Mouse (Mus musculus) spleen, adult 2 months (tissue): Measurements from ENCODE around the gene Slc24a5. TPM values are rescaled to one million over a fixed set of nuclear protein-coding genes. Genes with fewer than 3 reads are reported as not detected.

Source experiments
- DNase-seq, 2 experiments: peaks; one replicate each; pipeline versions ENCODE4 v3.0.0 to v3.0.0-alpha.2; 2012 to 2021; ENCODE audit warnings: low spot score in 2 of 2, low read depth in 1 of 2
- H3K27ac ChIP-seq: fragments of 200-500 bp; 2 replicates; pipeline ENCODE4 v1.5.1; 2012; ENCODE audit warnings: low read length, inconsistent platforms; ENCODE audit not compliant: insufficient read depth
- H3K27me3 ChIP-seq: fragments of 200-500 bp; 2 replicates; pipeline ENCODE4 v1.6.1; 2012; ENCODE audit warnings: mild to moderate bottlenecking, moderate library complexity, low read length, inconsistent platforms; ENCODE audit not compliant: control insufficient read depth, insufficient read depth
- H3K36me3 ChIP-seq: fragments of 200-500 bp; 2 replicates; pipeline ENCODE4 v1.6.1; 2012; ENCODE audit warnings: mild to moderate bottlenecking, low read length, inconsistent platforms; ENCODE audit not compliant: control insufficient read depth, insufficient read depth
- H3K4me1 ChIP-seq: fragments of 200-500 bp; 2 replicates; pipeline ENCODE4 v1.6.1; 2011; ENCODE audit warnings: inconsistent platforms; ENCODE audit not compliant: control insufficient read depth, insufficient read depth, insufficient read length
- H3K4me3 ChIP-seq: fragments of 200-500 bp; 2 replicates; pipeline ENCODE4 v1.5.1; 2011; ENCODE audit warnings: mild to moderate bottlenecking, inconsistent platforms; ENCODE audit not compliant: insufficient read depth, insufficient read length; ENCODE audit errors: extremely low read depth
- CTCF ChIP-seq: fragments of 200-500 bp; IDR thresholded peaks from 2 replicates; pipeline ENCODE4 v1.5.1; 2011; ENCODE audit warnings: mild to moderate bottlenecking, inconsistent platforms; ENCODE audit not compliant: insufficient read depth, insufficient read length, insufficient replicate concordance; ENCODE audit errors: extremely low read depth
- POLR2A ChIP-seq: fragments of 200-500 bp; IDR thresholded peaks from 2 replicates; pipeline ENCODE4 v1.6.1; 2011; ENCODE audit warnings: low read depth, low read length, inconsistent platforms
- WGBS: fragments of 180-500 bp; shearing (Covaris S2); methylation state at CpG from one replicate; pipeline ENCODE4 v1.1.7; 2018; 5-methylcytosine and 5-hydroxymethylcytosine counted together
- polyA plus RNA-seq: library from polyadenylated mRNA; depleted of rRNA; stranded (reverse); fragments of >200 nt; gene quantifications from 2 replicates; pipeline ENCODE4 v1.2.3, GENCODE M21; 2012; rRNA removed

Slc24a5 gene
- 1.2 and 2.1 TPM in 2 replicates for polyA plus RNA-seq

- no peak within 1 kb of the TSS for H3K27ac ChIP-seq
- WGBS: 35% methylated on average over 10 of the region's 10 CpGs
- H3K36me3 ChIP-seq: no peaks in the 10 kb centered on the region
- no peak for DNase-seq
- TF ChIP-seq POLR2A (no peak), CTCF (no peak)
- no peaks in the 10 kb centered on the region for H3K27me3 ChIP-seq
- H3K4me1 ChIP-seq: no peaks in the 10 kb centered on the region
- no peak within 1 kb of the TSS for H3K4me3 ChIP-seq
Measured at GRCm38 (mm10) chr2:125067894-125068293, at the start of gene Slc24a5. TSS of gene Slc24a5 (plus strand) at chr2:125068124.

GRCm38 (mm10) chr2:125024386-125024785, 43.5 kb upstream of the Slc24a5 start:
- no peak for DNase-seq
- TF ChIP-seq CTCF: no peak
- no peak for TF ChIP-seq POLR2A
- WGBS: 77% methylated on average over 5 of the region's 5 CpGs

GRCm38 (mm10) chr2:125026358-125027000, 41.4 kb upstream of the Slc24a5 start:
- Histone ChIP-seq H3K27me3 (no peaks in the 10 kb centered on the region), H3K27ac (no peak overlapping the region), H3K4me1 (no peaks in the 10 kb centered on the region), H3K36me3 (no peaks in the 10 kb centered on the region), H3K4me3 (no peak overlapping the region)
- TF ChIP-seq POLR2A: no peak
- no peak for DNase-seq
- 41% methylated on average over 14 of the region's 14 CpGs for WGBS

More at GRCm38 (mm10) chr2:125024386-125024785, 43.5 kb upstream of the Slc24a5 start:
- Histone ChIP-seq H3K27ac (no peak overlapping the region), H3K36me3 (no peaks in the 10 kb centered on the region), H3K4me1 (no peaks in the 10 kb centered on the region), H3K27me3 (no peaks in the 10 kb centered on the region), H3K4me3 (no peak overlapping the region)

- TF ChIP-seq CTCF (no peak), POLR2A (no peak)
- no peak for DNase-seq
- Histone ChIP-seq H3K27ac (no peak overlapping the region), H3K4me1 (no peaks in the 10 kb centered on the region), H3K27me3 (no peaks in the 10 kb centered on the region), H3K4me3 (no peak overlapping the region), H3K36me3 (no peaks in the 10 kb centered on the region)
- 82% methylated on average over 7 of the region's 7 CpGs for WGBS
Measured at GRCm38 (mm10) chr2:125030591-125030990, 37.3 kb upstream of the Slc24a5 start.

GRCm38 (mm10) chr2:125031111-125031510, 36.8 kb upstream of the Slc24a5 start:
- Histone ChIP-seq H3K4me1 (no peaks in the 10 kb centered on the region), H3K27ac (no peak overlapping the region), H3K36me3 (no peaks in the 10 kb centered on the region), H3K27me3 (no peaks in the 10 kb centered on the region), H3K4me3 (no peak overlapping the region)
- TF ChIP-seq CTCF: no peak
- TF ChIP-seq POLR2A: no peak
- 85% methylated on average over 8 of the region's 8 CpGs for WGBS
- no peak for DNase-seq

GRCm38 (mm10) chr2:125031562-125032257, 36.2 kb upstream of the Slc24a5 start:
- TF ChIP-seq CTCF: no peak
- TF ChIP-seq POLR2A: no peak
- H3K36me3 ChIP-seq: no peaks in the 10 kb centered on the region
- no peak overlapping the region for H3K27ac ChIP-seq
- no peak for DNase-seq
- H3K4me3 ChIP-seq: no peak overlapping the region
- no peaks in the 10 kb centered on the region for H3K4me1 ChIP-seq
- no peaks in the 10 kb centered on the region for H3K27me3 ChIP-seq
- WGBS: 90% methylated on average over 12 of the region's 12 CpGs
